Mouse (Mus musculus): ENCODE results near the gene Plagl1. TPM values are rescaled to one million over a fixed set of nuclear protein-coding genes. Genes with fewer than 3 reads are reported as not detected.
"Not testable (repeated sequence)": the region's sequence is repeated elsewhere in the genome, so short reads cannot be mapped to it uniquely, and the experiment has no call there.

Plagl1 gene
- total and polyA plus RNA-seq, 3 experiments: not detected

DNA sequence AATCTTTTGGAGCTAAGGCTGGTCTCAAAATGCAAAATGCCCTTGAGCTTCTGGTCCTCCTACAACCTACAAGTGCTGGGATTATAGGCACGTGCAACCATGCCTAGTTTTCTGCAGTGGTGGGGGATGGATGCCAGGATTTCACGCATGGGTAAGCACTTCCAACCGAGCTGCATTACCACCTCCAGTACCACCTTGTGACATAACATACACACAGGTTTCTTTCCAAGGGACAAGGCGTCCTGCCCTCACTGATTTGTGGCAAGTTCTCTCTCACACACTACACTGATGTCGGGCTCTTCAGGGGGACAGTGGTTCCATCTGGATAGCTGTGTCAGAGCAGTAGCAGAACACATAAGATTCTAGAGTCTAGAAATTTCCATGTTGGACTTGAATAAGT is 41.3 kb upstream of the Plagl1 start:
- Histone ChIP-seq H3K27me3 (ENCODE audit: control insufficient read depth in 1 of 2, insufficient read depth in 2 of 2, low read length in 2 of 2) (no peaks in the 10 kb centered on the region), H3K4me3 (ENCODE audit: control insufficient read depth in 1 of 2, insufficient read depth in 1 of 2, low read depth in 2 of 2, low read length in 2 of 2) (no peak overlapping the region), H3K9me3 (replicated peaks; ENCODE audit: insufficient read depth, low read length) (no peaks in the 10 kb centered on the region), H3K27ac (ENCODE audit: control insufficient read depth, low read depth, low read length) (no peak overlapping the region), H3K4me1 (ENCODE audit: control insufficient read depth in 1 of 2, insufficient read depth in 2 of 2, low read length in 2 of 2) (no peaks in the 10 kb centered on the region), H3K79me2 (ENCODE audit: control insufficient read depth, insufficient read depth, low read length, poor library complexity) (no peaks in the 10 kb centered on the region), H3K36me3 (ENCODE audit: control insufficient read depth in 1 of 2, insufficient read depth in 2 of 2, low read length in 2 of 2) (no peaks in the 10 kb centered on the region; a peak in 1 of 4 replicates), H3K9ac (ENCODE audit: control insufficient read depth, low read depth, low read length, poor library complexity, severe bottlenecking) (no peak overlapping the region)
- TF ChIP-seq BHLHE40 (IDR thresholded peaks at IDR 0.05; ENCODE audit: borderline replicate concordance, low read depth, low read length) (no peak), ZC3H11A (IDR thresholded peaks at IDR 0.05; ENCODE audit: low read depth, low read length) (no peak), TBP (IDR thresholded peaks at IDR 0.05; ENCODE audit: low read depth, low read length) (no peak), TAL1 (IDR thresholded peaks at IDR 0.05; ENCODE audit: low read length) (no peak), POLR2A (IDR thresholded peaks at IDR 0.05; ENCODE audit: control insufficient read depth in 1 of 2, insufficient read depth in 1 of 2, low read depth in 1 of 2, low read length in 2 of 2, poor library complexity in 1 of 2) (no peak), CTCF (IDR thresholded peaks at IDR 0.05 in 2 of 3, conservative IDR thresholded peaks at IDR 0.05 in 1 of 3; ENCODE audit: control insufficient read depth in 1 of 3, insufficient read depth in 1 of 3, low read depth in 2 of 3, low read length in 3 of 3, poor library complexity in 1 of 3, severe bottlenecking in 1 of 3) (no peak), USF2 (IDR thresholded peaks at IDR 0.05; ENCODE audit: borderline replicate concordance in 1 of 2, insufficient read depth in 1 of 2, low read depth in 1 of 2, low read length in 2 of 2) (no peak), JUND (IDR thresholded peaks at IDR 0.05; ENCODE audit: low read depth, low read length) (no peak), EP300 (IDR thresholded peaks at IDR 0.05; ENCODE audit: low read depth in 1 of 2, low read length in 2 of 2) (no peak), UBTF (IDR thresholded peaks at IDR 0.05; ENCODE audit: borderline replicate concordance, insufficient read depth, low read depth, low read length) (no peak), USF1 (IDR thresholded peaks at IDR 0.05; ENCODE audit: low read depth, low read length) (no peak), E2F4 (IDR thresholded peaks at IDR 0.05; ENCODE audit: borderline replicate concordance, low read depth, low read length) (no peak), MXI1 (IDR thresholded peaks at IDR 0.05; ENCODE audit: low read depth, low read length) (no peak)
- DNase-seq (ENCODE audit: low read depth, low spot score): no peak

DNA sequence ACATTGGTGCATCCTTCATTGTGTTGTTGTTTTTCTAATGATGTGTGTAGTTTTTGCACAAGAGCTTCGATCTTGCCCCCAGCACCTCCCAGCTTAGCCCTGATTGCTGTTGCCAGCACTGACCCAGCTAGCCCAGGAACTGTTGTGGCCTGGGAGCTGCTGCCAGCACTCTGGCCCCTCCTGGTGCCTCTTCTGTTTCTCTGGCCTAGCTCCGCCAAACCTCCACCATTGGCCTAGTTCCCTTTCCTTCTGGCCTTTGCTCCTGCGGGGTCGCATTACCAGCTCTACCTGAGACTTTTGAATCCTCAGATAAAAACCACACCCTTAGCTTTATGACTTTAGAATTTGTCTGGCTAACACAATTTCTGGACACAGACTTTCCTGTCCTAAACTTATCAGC is 38.2 kb upstream of the Plagl1 start:
- no peaks in the 10 kb centered on the region for H3K79me2 ChIP-seq (ENCODE audit: control insufficient read depth, insufficient read depth, low read length, poor library complexity)
- no peak overlapping the region for H3K9ac ChIP-seq (ENCODE audit: control insufficient read depth, low read depth, low read length, poor library complexity, severe bottlenecking)
- no peak for DNase-seq (ENCODE audit: low read depth, low spot score)
- H3K36me3 ChIP-seq (ENCODE audit: control insufficient read depth in 1 of 2, insufficient read depth in 2 of 2, low read length in 2 of 2): no peaks in the 10 kb centered on the region
- H3K4me3 ChIP-seq (ENCODE audit: control insufficient read depth in 1 of 2, insufficient read depth in 1 of 2, low read depth in 2 of 2, low read length in 2 of 2): no peak overlapping the region
- H3K4me1 ChIP-seq (ENCODE audit: control insufficient read depth in 1 of 2, insufficient read depth in 2 of 2, low read length in 2 of 2): no peaks in the 10 kb centered on the region
- TF ChIP-seq ZC3H11A (IDR thresholded peaks at IDR 0.05; ENCODE audit: low read depth, low read length) (no peak), TBP (IDR thresholded peaks at IDR 0.05; ENCODE audit: low read depth, low read length) (no peak), MAZ (IDR thresholded peaks at IDR 0.05; ENCODE audit: low read depth, low read length) (no peak), SIN3A (IDR thresholded peaks at IDR 0.05; ENCODE audit: low read length) (no peak), CTCF (IDR thresholded peaks at IDR 0.05 in 2 of 3, conservative IDR thresholded peaks at IDR 0.05 in 1 of 3; ENCODE audit: control insufficient read depth in 1 of 3, insufficient read depth in 1 of 3, low read depth in 2 of 3, low read length in 3 of 3, poor library complexity in 1 of 3, severe bottlenecking in 1 of 3) (no peak), GATA1 (IDR thresholded peaks at IDR 0.05; ENCODE audit: low read depth, low read length) (no peak), ZNF384 (IDR thresholded peaks at IDR 0.05; ENCODE audit: low read depth, low read length) (no peak), BHLHE40 (IDR thresholded peaks at IDR 0.05; ENCODE audit: borderline replicate concordance, low read depth, low read length) (no peak), MAX (IDR thresholded peaks at IDR 0.05; ENCODE audit: low read length) (no peak), SMC3 (IDR thresholded peaks at IDR 0.05; ENCODE audit: low read depth, low read length) (no peak), ZKSCAN1 (IDR thresholded peaks at IDR 0.05; ENCODE audit: low read depth, low read length) (no peak), JUND (IDR thresholded peaks at IDR 0.05; ENCODE audit: low read depth, low read length) (no peak), RCOR1 (IDR thresholded peaks at IDR 0.05; ENCODE audit: low read depth, low read length) (no peak)
- no peaks in the 10 kb centered on the region for H3K27me3 ChIP-seq (ENCODE audit: control insufficient read depth in 1 of 2, insufficient read depth in 2 of 2, low read length in 2 of 2)
- no peaks in the 10 kb centered on the region for H3K9me3 ChIP-seq (replicated peaks; ENCODE audit: insufficient read depth, low read length)
- no peak overlapping the region for H3K27ac ChIP-seq (ENCODE audit: control insufficient read depth, low read depth, low read length)

DNA sequence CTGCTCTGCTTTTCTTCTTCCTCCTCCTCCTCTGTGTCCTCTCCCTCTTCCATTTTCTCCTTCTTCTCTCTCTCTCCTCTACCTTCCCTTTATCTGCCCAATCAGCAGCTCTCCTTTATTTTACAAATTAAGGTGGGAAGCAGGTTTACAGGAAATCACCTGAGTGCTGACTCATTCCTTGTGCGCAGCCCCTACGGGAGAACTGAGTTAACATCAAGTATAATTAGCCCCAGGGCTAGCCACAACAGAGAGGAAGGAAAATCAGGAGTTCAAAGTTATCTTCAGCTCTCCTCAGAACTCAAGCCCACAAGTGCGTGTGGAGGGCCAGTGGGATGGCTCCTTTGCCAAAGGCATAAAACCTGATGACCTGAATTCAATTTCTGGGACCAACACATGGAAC is 36.3 kb upstream of the Plagl1 start:
- not testable (repeated sequence) for H3K36me3 ChIP-seq (ENCODE audit: control insufficient read depth in 1 of 2, insufficient read depth in 2 of 2, low read length in 2 of 2); H3K9me3 ChIP-seq (replicated peaks; ENCODE audit: insufficient read depth, low read length); H3K27ac ChIP-seq (ENCODE audit: control insufficient read depth, low read depth, low read length); H3K9ac ChIP-seq (ENCODE audit: control insufficient read depth, low read depth, low read length, poor library complexity, severe bottlenecking); H3K79me2 ChIP-seq (ENCODE audit: control insufficient read depth, insufficient read depth, low read length, poor library complexity); H3K27me3 ChIP-seq (ENCODE audit: control insufficient read depth in 1 of 2, insufficient read depth in 2 of 2, low read length in 2 of 2); DNase-seq (ENCODE audit: low read depth, low spot score); H3K4me1 ChIP-seq (ENCODE audit: control insufficient read depth in 1 of 2, insufficient read depth in 2 of 2, low read length in 2 of 2); H3K4me3 ChIP-seq (ENCODE audit: control insufficient read depth in 1 of 2, insufficient read depth in 1 of 2, low read depth in 2 of 2, low read length in 2 of 2)
